Mouse (Mus musculus): ENCODE results near the gene Paqr9. TPM values are rescaled to one million over a fixed set of nuclear protein-coding genes. Genes with fewer than 3 reads are reported as not detected.

Paqr9 gene
- polyA plus RNA-seq, 1 experiment from 2014 or later: 0.58 TPM

DNA sequence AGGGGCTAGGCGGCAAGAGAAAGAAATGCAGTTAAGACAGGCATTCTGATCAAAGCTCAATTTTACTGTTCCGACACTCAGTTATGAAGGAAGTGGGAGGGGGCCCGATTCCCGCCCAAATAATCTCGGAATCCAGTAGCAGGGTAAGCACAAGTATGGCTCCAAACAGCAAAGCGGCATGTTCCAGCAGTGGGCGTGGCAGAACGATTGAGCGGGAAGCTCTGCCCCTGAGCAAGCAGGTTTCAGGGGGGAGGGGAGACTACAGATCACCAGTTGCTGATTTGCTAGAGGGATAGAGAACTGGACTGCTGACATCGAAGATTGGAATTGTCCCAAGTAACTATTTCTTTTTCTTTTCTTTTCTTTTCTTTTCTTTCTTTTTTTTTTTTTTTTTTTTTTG, 37.9 kb upstream of the Paqr9 start:
- no peak overlapping the region for H3K27ac ChIP-seq (ENCODE audit: low read length)
- H3K4me2 ChIP-seq (ENCODE audit: low read depth, low read length): no peak overlapping the region
- H3K27me3 ChIP-seq (ENCODE audit: control insufficient read depth, insufficient read depth, low read length): no peaks in the 10 kb centered on the region
- ATAC-seq (replicated peaks; ENCODE audit: extremely low read depth, insufficient read depth, low FRiP score): no peak
- H3K4me1 ChIP-seq (ENCODE audit: control insufficient read depth, insufficient read depth, low read length): no peaks in the 10 kb centered on the region
- no peak overlapping the region for H3K4me3 ChIP-seq (ENCODE audit: low read length)
- H3K9me3 ChIP-seq (replicated peaks; ENCODE audit: control insufficient read depth, low read length): no peaks in the 10 kb centered on the region
- 45% methylated on average over 10 of the region's 10 CpGs for WGBS
- no peak overlapping the region for H3K9ac ChIP-seq (ENCODE audit: low read length)
- H3K36me3 ChIP-seq (ENCODE audit: control insufficient read depth, insufficient read depth): no peaks in the 10 kb centered on the region

GRCm38 (mm10) chr9:95522561-95522960, 36.9 kb upstream of the Paqr9 start:
- Histone ChIP-seq H3K4me3 (ENCODE audit: low read length) (no peak overlapping the region), H3K9me3 (replicated peaks; ENCODE audit: control insufficient read depth, low read length) (no peaks in the 10 kb centered on the region), H3K9ac (ENCODE audit: low read length) (no peak overlapping the region), H3K27me3 (ENCODE audit: control insufficient read depth, insufficient read depth, low read length) (no peaks in the 10 kb centered on the region), H3K27ac (ENCODE audit: low read length) (no peak overlapping the region), H3K4me2 (ENCODE audit: low read depth, low read length) (no peak overlapping the region), H3K4me1 (ENCODE audit: control insufficient read depth, insufficient read depth, low read length) (no peaks in the 10 kb centered on the region), H3K36me3 (ENCODE audit: control insufficient read depth, insufficient read depth) (no peaks in the 10 kb centered on the region)
- no peak for ATAC-seq (replicated peaks; ENCODE audit: extremely low read depth, insufficient read depth, low FRiP score)
- 74% methylated on average over 2 of the region's 2 CpGs for WGBS

GRCm38 (mm10) chr9:95525376-95525775, 34.1 kb upstream of the Paqr9 start:
- Histone ChIP-seq H3K9ac (ENCODE audit: low read length) (no peak overlapping the region), H3K4me1 (ENCODE audit: control insufficient read depth, insufficient read depth, low read length) (no peaks in the 10 kb centered on the region), H3K4me2 (ENCODE audit: low read depth, low read length) (no peak overlapping the region), H3K9me3 (replicated peaks; ENCODE audit: control insufficient read depth, low read length) (no peaks in the 10 kb centered on the region), H3K27me3 (ENCODE audit: control insufficient read depth, insufficient read depth, low read length) (no peaks in the 10 kb centered on the region), H3K27ac (ENCODE audit: low read length) (no peak overlapping the region), H3K36me3 (ENCODE audit: control insufficient read depth, insufficient read depth) (no peaks in the 10 kb centered on the region), H3K4me3 (ENCODE audit: low read length) (no peak overlapping the region)
- WGBS: 81% methylated on average over 6 of the region's 6 CpGs
- no peak for ATAC-seq (replicated peaks; ENCODE audit: extremely low read depth, insufficient read depth, low FRiP score)

GRCm38 (mm10) chr9:95525961-95526360, 33.5 kb upstream of the Paqr9 start:
- Histone ChIP-seq H3K27ac (ENCODE audit: low read length) (no peak overlapping the region), H3K36me3 (ENCODE audit: control insufficient read depth, insufficient read depth) (no peaks in the 10 kb centered on the region), H3K4me1 (ENCODE audit: control insufficient read depth, insufficient read depth, low read length) (no peaks in the 10 kb centered on the region), H3K27me3 (ENCODE audit: control insufficient read depth, insufficient read depth, low read length) (no peaks in the 10 kb centered on the region), H3K9ac (ENCODE audit: low read length) (no peak overlapping the region), H3K4me2 (ENCODE audit: low read depth, low read length) (no peak overlapping the region), H3K4me3 (ENCODE audit: low read length) (no peak overlapping the region), H3K9me3 (replicated peaks; ENCODE audit: control insufficient read depth, low read length) (no peaks in the 10 kb centered on the region)
- peak; percentile 76; the same call in 1 of the 2 replicates for ATAC-seq (replicated peaks; ENCODE audit: extremely low read depth, insufficient read depth, low FRiP score)
- WGBS: 13% methylated on average over 2 of the region's 2 CpGs

DNA sequence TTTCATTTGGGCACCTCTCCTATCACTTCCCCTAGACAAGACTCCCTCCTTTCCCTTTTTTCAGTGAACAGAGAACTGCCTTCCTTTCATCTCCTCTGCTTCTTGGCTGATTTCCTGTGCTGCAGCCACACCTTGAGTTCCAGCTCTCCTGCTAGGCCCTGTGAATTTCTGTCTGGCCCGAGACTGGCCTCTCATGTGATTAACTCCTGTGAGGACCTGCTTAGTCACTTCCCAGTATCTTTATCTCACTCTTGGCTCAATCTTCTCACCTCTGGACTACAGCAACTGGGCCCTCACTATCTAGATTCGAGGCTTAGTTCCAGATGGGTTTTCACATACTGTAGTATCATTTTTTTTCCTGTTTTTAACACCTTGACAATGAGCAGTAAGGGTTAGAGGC, 31.8 kb upstream of the Paqr9 start:
- Histone ChIP-seq H3K4me1 (ENCODE audit: control insufficient read depth, insufficient read depth, low read length) (no peaks in the 10 kb centered on the region), H3K27me3 (ENCODE audit: control insufficient read depth, insufficient read depth, low read length) (no peaks in the 10 kb centered on the region), H3K4me3 (ENCODE audit: low read length) (no peak overlapping the region), H3K9ac (ENCODE audit: low read length) (no peak overlapping the region), H3K36me3 (ENCODE audit: control insufficient read depth, insufficient read depth) (no peaks in the 10 kb centered on the region), H3K4me2 (ENCODE audit: low read depth, low read length) (no peak overlapping the region), H3K27ac (ENCODE audit: low read length) (no peak overlapping the region), H3K9me3 (replicated peaks; ENCODE audit: control insufficient read depth, low read length) (no peaks in the 10 kb centered on the region)
- ATAC-seq (replicated peaks; ENCODE audit: extremely low read depth, insufficient read depth, low FRiP score): no peak
- 11% methylated on average over 2 of the region's 2 CpGs for WGBS

DNA sequence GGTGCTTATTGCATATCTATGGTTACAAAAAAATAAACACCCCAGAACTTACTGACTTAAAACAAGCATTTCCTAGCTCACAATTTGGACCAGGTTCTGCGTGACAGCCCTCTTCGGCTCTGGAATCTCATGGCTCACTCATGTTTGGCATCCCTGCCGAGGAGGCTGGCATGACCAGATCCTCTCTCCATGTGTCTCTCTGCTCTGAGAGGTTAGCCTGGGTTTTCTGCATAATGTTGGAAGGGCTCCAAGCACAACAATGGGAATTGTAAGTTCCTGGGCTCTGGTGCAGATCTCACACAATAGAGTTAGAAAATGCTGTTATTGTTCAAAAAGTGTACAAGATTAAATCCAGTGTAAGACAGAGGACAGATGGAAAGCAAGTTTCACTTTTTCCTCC, 28.3 kb upstream of the Paqr9 start:
- Histone ChIP-seq H3K27me3 (ENCODE audit: control insufficient read depth, insufficient read depth, low read length) (no peaks in the 10 kb centered on the region), H3K4me1 (ENCODE audit: control insufficient read depth, insufficient read depth, low read length) (no peaks in the 10 kb centered on the region), H3K9ac (ENCODE audit: low read length) (no peak overlapping the region), H3K4me2 (ENCODE audit: low read depth, low read length) (no peak overlapping the region), H3K27ac (ENCODE audit: low read length) (no peak overlapping the region), H3K9me3 (replicated peaks; ENCODE audit: control insufficient read depth, low read length) (no peaks in the 10 kb centered on the region), H3K36me3 (ENCODE audit: control insufficient read depth, insufficient read depth) (no peaks in the 10 kb centered on the region), H3K4me3 (ENCODE audit: low read length) (no peak overlapping the region)
- 36% methylated on average over 3 of the region's 3 CpGs for WGBS
- no peak for ATAC-seq (replicated peaks; ENCODE audit: extremely low read depth, insufficient read depth, low FRiP score)

DNA sequence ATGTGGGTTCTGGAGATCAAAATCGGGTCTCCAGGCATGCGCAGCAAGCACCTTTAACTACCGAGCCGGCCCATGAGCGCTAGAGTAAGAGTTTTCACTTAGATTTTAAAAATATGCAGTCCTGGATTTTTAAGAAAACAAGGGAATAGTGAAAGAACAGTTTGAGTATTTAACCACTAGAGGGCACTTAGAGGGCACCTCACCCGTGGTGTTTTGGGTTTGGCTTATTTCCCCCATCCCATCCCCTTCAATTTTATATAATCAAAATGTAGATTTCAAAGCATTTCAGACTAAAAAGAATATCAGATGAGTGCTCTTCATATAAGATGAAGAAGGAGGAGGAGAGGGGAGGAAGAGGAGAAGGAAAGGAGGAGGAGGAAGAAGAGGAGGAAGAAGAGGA, 25.6 kb upstream of the Paqr9 start:
- no peak overlapping the region for H3K9ac ChIP-seq (ENCODE audit: low read length)
- no peak overlapping the region for H3K27ac ChIP-seq (ENCODE audit: low read length)
- H3K4me2 ChIP-seq (ENCODE audit: low read depth, low read length): no peak overlapping the region
- H3K4me1 ChIP-seq (ENCODE audit: control insufficient read depth, insufficient read depth, low read length): no peaks in the 10 kb centered on the region
- no peaks in the 10 kb centered on the region for H3K9me3 ChIP-seq (replicated peaks; ENCODE audit: control insufficient read depth, low read length)
- H3K36me3 ChIP-seq (ENCODE audit: control insufficient read depth, insufficient read depth): no peaks in the 10 kb centered on the region
- H3K27me3 ChIP-seq (ENCODE audit: control insufficient read depth, insufficient read depth, low read length): no peaks in the 10 kb centered on the region
- H3K4me3 ChIP-seq (ENCODE audit: low read length): no peak overlapping the region
- no peak for ATAC-seq (replicated peaks; ENCODE audit: extremely low read depth, insufficient read depth, low FRiP score)
- 34% methylated on average over 6 of the region's 6 CpGs for WGBS

DNA sequence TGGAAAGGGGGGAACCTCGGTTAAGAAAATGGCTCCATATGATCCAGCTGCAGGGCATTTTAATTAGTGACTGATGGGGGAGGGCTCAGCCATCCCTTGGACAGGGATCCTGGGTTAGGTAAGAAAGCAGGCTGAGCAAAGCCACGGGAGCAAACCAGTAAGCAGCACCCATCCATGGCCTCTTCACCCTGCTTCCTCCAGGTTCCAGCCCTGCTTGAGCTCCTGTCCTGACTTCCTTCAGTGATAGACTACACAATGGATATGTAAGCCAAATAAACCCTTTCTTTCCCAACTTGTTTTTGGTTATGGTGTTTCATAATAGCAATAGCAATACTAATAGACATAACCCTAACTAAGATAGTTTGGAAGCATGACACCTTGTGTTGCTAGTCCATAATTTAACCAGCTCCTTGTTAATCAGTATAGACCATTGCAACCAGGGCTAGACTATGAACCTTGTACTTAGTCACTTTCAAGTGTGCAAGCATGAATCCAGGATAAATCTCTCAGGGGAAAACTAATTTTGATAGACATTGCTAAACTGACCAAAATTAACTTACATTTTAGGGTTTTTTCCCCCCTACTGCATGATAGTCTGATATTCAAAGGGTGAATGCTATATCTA, 20.2 kb upstream of the Paqr9 start:
- no peaks in the 10 kb centered on the region for H3K4me1 ChIP-seq (ENCODE audit: control insufficient read depth, insufficient read depth, low read length)
- no peak overlapping the region for H3K9ac ChIP-seq (ENCODE audit: low read length)
- ATAC-seq (replicated peaks; ENCODE audit: extremely low read depth, insufficient read depth, low FRiP score): no peak
- no peak overlapping the region for H3K27ac ChIP-seq (ENCODE audit: low read length)
- H3K4me2 ChIP-seq (ENCODE audit: low read depth, low read length): no peak overlapping the region
- H3K4me3 ChIP-seq (ENCODE audit: low read length): no peak overlapping the region
- H3K9me3 ChIP-seq (replicated peaks; ENCODE audit: control insufficient read depth, low read length): no peaks in the 10 kb centered on the region
- WGBS: 60% methylated on average over 2 of the region's 2 CpGs
- no peaks in the 10 kb centered on the region for H3K36me3 ChIP-seq (ENCODE audit: control insufficient read depth, insufficient read depth)
- no peaks in the 10 kb centered on the region; the same call in 1 of the 2 replicates for H3K27me3 ChIP-seq (ENCODE audit: control insufficient read depth, insufficient read depth, low read length)

DNA sequence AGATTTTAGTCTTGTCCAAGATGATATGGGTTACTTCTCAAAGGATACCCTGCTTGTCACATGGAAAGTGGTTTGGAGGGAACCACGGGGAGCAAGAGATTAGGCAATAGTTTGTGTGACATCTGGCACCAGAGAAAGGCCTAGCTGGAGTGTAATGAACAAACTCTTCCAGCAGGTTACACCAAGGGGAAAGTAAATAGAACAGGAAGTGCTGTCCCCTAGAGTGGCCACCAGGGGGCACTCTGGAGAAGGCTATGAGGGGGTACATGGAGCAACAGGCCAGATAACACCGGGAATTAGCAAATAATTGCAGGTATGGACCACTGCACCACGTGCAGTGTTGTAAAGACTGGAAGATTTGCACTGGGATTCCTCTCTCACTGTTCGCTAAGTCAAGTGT, 19.0 kb upstream of the Paqr9 start:
- Histone ChIP-seq H3K4me1 (ENCODE audit: control insufficient read depth, insufficient read depth, low read length) (no peaks in the 10 kb centered on the region), H3K27me3 (ENCODE audit: control insufficient read depth, insufficient read depth, low read length) (no peaks in the 10 kb centered on the region; the same call in 1 of the 2 replicates), H3K9me3 (replicated peaks; ENCODE audit: control insufficient read depth, low read length) (no peaks in the 10 kb centered on the region), H3K36me3 (ENCODE audit: control insufficient read depth, insufficient read depth) (no peaks in the 10 kb centered on the region), H3K4me3 (ENCODE audit: low read length) (no peak overlapping the region), H3K9ac (ENCODE audit: low read length) (no peak overlapping the region), H3K27ac (ENCODE audit: low read length) (no peak overlapping the region), H3K4me2 (ENCODE audit: low read depth, low read length) (no peak overlapping the region)
- WGBS: 55% methylated on average over 4 of the region's 4 CpGs
- no peak for ATAC-seq (replicated peaks; ENCODE audit: extremely low read depth, insufficient read depth, low FRiP score)
